Mouse (Mus musculus): ENCODE data around the gene Slc44a3.

DNA sequence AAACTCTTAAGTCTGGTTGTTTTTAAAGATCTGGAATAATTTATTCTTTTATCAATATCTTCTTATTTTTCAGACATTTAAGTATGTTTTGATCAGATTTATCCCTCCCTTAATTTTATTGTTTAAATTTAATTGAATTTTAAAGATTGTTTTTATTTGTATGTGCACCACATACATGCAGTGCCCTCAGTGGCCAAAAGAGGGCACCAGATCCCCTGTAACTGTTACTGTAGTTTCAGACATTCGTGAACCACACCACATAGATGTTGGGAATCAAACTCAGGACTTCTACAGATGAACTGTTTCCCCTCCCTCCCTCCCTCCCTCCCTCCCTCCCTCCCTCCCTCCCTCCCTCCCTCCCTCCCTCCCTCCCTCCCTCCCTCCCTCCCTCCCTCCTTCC, 18.2 kb upstream of the Slc44a3 start:
- TF ChIP-seq EP300 (IDR thresholded peaks at IDR 0.05; ENCODE audit: low read depth) (no peak), CTCF (IDR thresholded peaks at IDR 0.05; ENCODE audit: low read depth) (peak; percentile 71)
